Mouse (Mus musculus) cerebral cortex, adult 2 months (tissue): Measurements from ENCODE around the gene Myo1g.

ENCODE experiments used
- WGBS: fragments of 180-500 bp; shearing (Covaris S2); methylation state at CpG from one replicate; pipeline ENCODE4 v1.1.7; 2018; 5-methylcytosine and 5-hydroxymethylcytosine counted together

Gene Myo1g

GRCm38 (mm10) chr11:6488041-6488684 lies 32.6 kb downstream of the Myo1g start:
- WGBS: 97% methylated on average over 5 of the region's 5 CpGs

- WGBS: 57% methylated on average over 7 of the region's 7 CpGs
These were observed 33.3 kb downstream of the Myo1g start for GRCm38 (mm10) chr11:6487496-6487895.

- WGBS: 68% methylated on average over 6 of the region's 6 CpGs
These were observed 33.8 kb downstream of the Myo1g start for GRCm38 (mm10) chr11:6486916-6487315.

GRCm38 (mm10) chr11:6484244-6484959 lies 36.4 kb downstream of the Myo1g start:
- WGBS: 47% methylated on average over 3 of the region's 3 CpGs

- WGBS: 98% methylated on average over 2 of the region's 2 CpGs
These were observed 37.7 kb downstream of the Myo1g start for GRCm38 (mm10) chr11:6483103-6483502.

- 49% methylated on average over 6 of the region's 6 CpGs for WGBS
These were observed 39.0 kb downstream of the Myo1g start for GRCm38 (mm10) chr11:6481669-6482185.

GRCm38 (mm10) chr11:6480681-6481405 lies 39.9 kb downstream of the Myo1g start:
- 54% methylated on average over 13 of the region's 13 CpGs for WGBS

- 83% methylated on average over 7 of the region's 7 CpGs for whole genome bisulfite sequencing
These were observed 40.6 kb downstream of the Myo1g start for GRCm38 (mm10) chr11:6480191-6480590.

- WGBS: 74% methylated on average over 2 of the region's 2 CpGs
These were observed 41.5 kb downstream of the Myo1g start for GRCm38 (mm10) chr11:6479231-6479630.

GRCm38 (mm10) chr11:6477350-6477749 lies 43.4 kb downstream of the Myo1g start:
- 91% methylated on average over 1 of the region's 1 CpGs for WGBS

- 64% methylated on average over 6 of the region's 6 CpGs for WGBS
These were observed 43.9 kb downstream of the Myo1g start for GRCm38 (mm10) chr11:6476876-6477275.

- 5% methylated on average over 72 of the region's 76 CpGs for WGBS
These were observed 44.8 kb downstream of the Myo1g start, which contains the start of gene Purb for GRCm38 (mm10) chr11:6475867-6476484. TSS of gene Purb (minus strand) at chr11:6475917.

- WGBS: under 1% methylated on average over 109 of the region's 109 CpGs
These were observed 45.7 kb downstream of the Myo1g start for GRCm38 (mm10) chr11:6474874-6475731.

GRCm38 (mm10) chr11:6474381-6474780 lies 46.4 kb downstream of the Myo1g start:
- 13% methylated on average over 6 of the region's 6 CpGs for WGBS

GRCm38 (mm10) chr11:6471493-6471892 lies 49.3 kb downstream of the Myo1g start:
- 0% methylated on average over 1 of the region's 1 CpGs for WGBS

GRCm38 (mm10) chr11:6471054-6471453 lies 49.7 kb downstream of the Myo1g start:
- 24% methylated on average over 2 of the region's 2 CpGs for WGBS

GRCm38 (mm10) chr11:6468541-6468940 lies 52.2 kb downstream of the Myo1g start:
- 38% methylated on average over 2 of the region's 2 CpGs for WGBS

- WGBS: 18% methylated on average over 4 of the region's 4 CpGs
These were observed 55.6 kb downstream of the Myo1g start for GRCm38 (mm10) chr11:6465122-6465521.

GRCm38 (mm10) chr11:6463159-6463837 lies 57.5 kb downstream of the Myo1g start:
- WGBS: 92% methylated on average over 6 of the region's 6 CpGs
